11 mouse cellular contexts compared by ENCODE assay signal in the genomic region with DNA sequence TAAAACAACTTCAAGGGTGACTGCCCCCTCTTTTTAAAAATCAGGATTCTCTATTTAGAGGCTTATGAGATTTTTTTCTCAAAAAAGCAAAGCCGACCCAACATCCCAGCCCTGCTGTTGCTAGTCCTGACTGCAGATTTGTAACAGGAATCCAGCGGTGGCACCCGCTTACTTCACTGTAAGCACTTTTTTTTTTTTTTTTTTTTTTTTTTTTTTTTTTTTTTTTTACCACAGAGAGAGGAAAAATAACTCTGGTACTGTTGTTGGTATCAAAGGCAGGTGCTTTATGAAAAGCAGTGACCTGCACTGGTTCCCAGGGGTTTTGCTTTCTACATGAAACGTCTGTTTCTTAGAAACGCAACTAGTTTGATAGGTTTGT. TPM values are rescaled to one million over a fixed set of nuclear protein-coding genes. Genes with fewer than 3 reads are reported as not detected.
DNase-seq lines count a peak whose midpoint lies in the region; ATAC-seq and TF ChIP-seq lines count a peak whose summit lies in the region.
"Had no signal": no experiment of that assay in that cellular context is flagged by ENCODE, and none has a peak within 500 bp of the region (broad histone marks: within the 10 kb centered on the region; RNA-seq: fewer than 3 reads in every experiment).

No protein-coding gene starts in this region.

- no peak for DNase-seq in heart, adult 2 months
- no peak for DNase-seq in intestine, embryonic 14.5 days (ENCODE audit: low spot score)
- DNase-seq in adrenal gland, postnatal 36 days = no peak
- DNase-seq in testis, postnatal 10 days (ENCODE audit: low spot score) = no peak
- DNase-seq: right cerebral cortex, postnatal 25 days had no signal

- WGBS in heart, embryonic 16.5 days = 18% methylated on average over 5 of the region's 5 CpGs
- whole genome bisulfite sequencing in heart, adult 2 months = 21% methylated on average over 5 of the region's 5 CpGs
- 9% methylated on average over 5 of the region's 5 CpGs for WGBS in embryonic facial prominence, embryonic 12.5 days
- 11% methylated on average over 5 of the region's 5 CpGs for WGBS in intestine, embryonic 14.5 days
- 12% methylated on average over 5 of the region's 5 CpGs for WGBS in midbrain, embryonic 16.5 days

- H3K27me3 ChIP-seq in heart, embryonic 16.5 days (ENCODE audit: control insufficient read depth, insufficient read depth, low read length) = peaks cover 6% of the 10 kb centered on the region
- H3K27me3 ChIP-seq in heart, adult 2 months (ENCODE audit: control insufficient read depth, insufficient read depth, low read length) = 0 out of 2 replicates have a peak, but pooled peaks cover 1% of the 10 kb centered on the region
- no peaks in the 10 kb centered on the region for H3K27me3 ChIP-seq in embryonic facial prominence, embryonic 12.5 days
- H3K27me3 ChIP-seq in intestine, embryonic 14.5 days (replicated peaks; ENCODE audit: control insufficient read depth, insufficient read depth, low read length) = peaks cover 29% of the 10 kb centered on the region
- peaks cover 14% of the 10 kb centered on the region for H3K27me3 ChIP-seq in midbrain, embryonic 16.5 days (ENCODE audit: control insufficient read depth, insufficient read depth, low read depth, low read length)

- peaks cover 8% of the 10 kb centered on the region for H3K4me1 ChIP-seq in heart, embryonic 16.5 days (ENCODE audit: control insufficient read depth, insufficient read depth, low read length)
- H3K4me1 ChIP-seq in heart, adult 2 months (ENCODE audit: control insufficient read depth, insufficient read depth, low read length) = no peaks in the 10 kb centered on the region; the same call in 1 of the 2 replicates
- H3K4me1 ChIP-seq in embryonic facial prominence, embryonic 12.5 days = peaks cover 4% of the 10 kb centered on the region; the same call in 1 of the 2 replicates
- H3K4me1 ChIP-seq in intestine, embryonic 14.5 days (replicated peaks; ENCODE audit: control insufficient read depth, insufficient read depth, low read length) = peaks cover 5% of the 10 kb centered on the region
- H3K4me1 ChIP-seq in midbrain, embryonic 16.5 days (ENCODE audit: control insufficient read depth, insufficient read depth, low read length) = peaks cover 5% of the 10 kb centered on the region; the same call in 1 of the 2 replicates

- ATAC-seq in heart, embryonic 16.5 days (replicated peaks; ENCODE audit: extremely low read depth, insufficient read depth, low FRiP score) = no peak
- no peak for ATAC-seq in embryonic facial prominence, embryonic 12.5 days (ENCODE audit: insufficient number of reproducible peaks, insufficient read depth, low FRiP score, low TSS enrichment)
- no peak for ATAC-seq in intestine, embryonic 14.5 days (replicated peaks; ENCODE audit: low FRiP score, low TSS enrichment, low read depth)
- ATAC-seq in midbrain, embryonic 16.5 days = no peak
- ATAC-seq in inflammation-experienced regulatory T-cells, adult 6 months = no peak

- intact Hi-C loops in heart, adult 2 months (cut with DNase I) = loop anchor here (1.0 to 5.0 kb wide), 2 partner anchors 162 to 222 kb away; no protein-coding TSS in a partner anchor

- H3K9me3 ChIP-seq in heart, embryonic 16.5 days (replicated peaks; ENCODE audit: control insufficient read depth, low read length) = no peaks in the 10 kb centered on the region
- H3K9me3 ChIP-seq in embryonic facial prominence, embryonic 12.5 days = no peaks in the 10 kb centered on the region
- no peaks in the 10 kb centered on the region for H3K9me3 ChIP-seq in intestine, embryonic 14.5 days (ENCODE audit: control insufficient read depth, low read length)
- no peaks in the 10 kb centered on the region for H3K9me3 ChIP-seq in midbrain, embryonic 16.5 days (replicated peaks; ENCODE audit: control insufficient read depth, low read length, poor library complexity, severe bottlenecking)
- H3K9me3 ChIP-seq: G1E had no signal

- no peaks in the 10 kb centered on the region for H3K79me2 ChIP-seq in heart, adult 2 months (replicated peaks; ENCODE audit: control insufficient read depth, insufficient read depth, low read length)

- no peak for TF ChIP-seq POLR2A in heart, adult 2 months (IDR thresholded peaks at IDR 0.05; ENCODE audit: insufficient read depth, low read depth, low read length)

- H3K36me3 ChIP-seq in heart, embryonic 16.5 days (ENCODE audit: control insufficient read depth, insufficient read depth) = no peaks in the 10 kb centered on the region
- no peaks in the 10 kb centered on the region for H3K36me3 ChIP-seq in heart, adult 2 months (ENCODE audit: control insufficient read depth, insufficient read depth, low read length)
- H3K36me3 ChIP-seq in embryonic facial prominence, embryonic 12.5 days = no peaks in the 10 kb centered on the region
- H3K36me3 ChIP-seq in intestine, embryonic 14.5 days (ENCODE audit: control insufficient read depth, insufficient read depth, low read length) = no peaks in the 10 kb centered on the region
- H3K36me3 ChIP-seq in midbrain, embryonic 16.5 days (ENCODE audit: control insufficient read depth, insufficient read depth, low read length) = no peaks in the 10 kb centered on the region
- H3K36me3 ChIP-seq: G1E had no signal

- no peak for TF ChIP-seq CTCF in heart, adult 2 months (IDR thresholded peaks at IDR 0.05)

- peak overlapping the region; percentile 74 for H3K4me3 ChIP-seq in heart, embryonic 16.5 days (ENCODE audit: low read length)
- no peak overlapping the region for H3K4me3 ChIP-seq in heart, adult 2 months
- peak overlapping the region; percentile 48 for H3K4me3 ChIP-seq in embryonic facial prominence, embryonic 12.5 days
- peak overlapping the region; percentile 59 for H3K4me3 ChIP-seq in intestine, embryonic 14.5 days (ENCODE audit: low read depth, low read length)
- H3K4me3 ChIP-seq in midbrain, embryonic 16.5 days (ENCODE audit: low read depth, low read length) = peak overlapping the region; percentile 62

- no peak overlapping the region for H3K27ac ChIP-seq in heart, embryonic 16.5 days (ENCODE audit: low read length)
- no peak overlapping the region for H3K27ac ChIP-seq in heart, adult 2 months
- no peak overlapping the region for H3K27ac ChIP-seq in embryonic facial prominence, embryonic 12.5 days
- no peak overlapping the region for H3K27ac ChIP-seq in intestine, embryonic 14.5 days (ENCODE audit: low read depth)
- H3K27ac ChIP-seq in midbrain, embryonic 16.5 days (ENCODE audit: low read length) = no peak overlapping the region
- H3K27ac ChIP-seq: macrophage had no signal

- H3K4me2 ChIP-seq in heart, embryonic 16.5 days (ENCODE audit: low read depth, low read length) = peak overlapping the region; percentile 95
- peak overlapping the region; percentile 76 for H3K4me2 ChIP-seq in embryonic facial prominence, embryonic 12.5 days (replicated peaks)
- peak overlapping the region; percentile 92 for H3K4me2 ChIP-seq in intestine, embryonic 14.5 days (ENCODE audit: low read length)
- peak overlapping the region; percentile 98 for H3K4me2 ChIP-seq in midbrain, embryonic 16.5 days (ENCODE audit: low read length)

- no peak for TF ChIP-seq EP300 in heart, adult 2 months (IDR thresholded peaks at IDR 0.05; ENCODE audit: insufficient read depth, low read depth, low read length)

- peak overlapping the region; percentile 73 for H3K9ac ChIP-seq in heart, embryonic 16.5 days (ENCODE audit: low read length)
- H3K9ac ChIP-seq in heart, adult 2 months (ENCODE audit: low read depth, low read length) = no peak overlapping the region
- peak overlapping the region; percentile 47 for H3K9ac ChIP-seq in embryonic facial prominence, embryonic 12.5 days
- H3K9ac ChIP-seq in intestine, embryonic 14.5 days (ENCODE audit: low read length) = no peak overlapping the region
- peak overlapping the region; percentile 69; the same call in 1 of the 2 replicates for H3K9ac ChIP-seq in midbrain, embryonic 16.5 days (ENCODE audit: low read depth, low read length)

RNA-seq across cellular contexts. Expression of a gene that starts 0.8 kb away (rescaled TPM):
- polyA plus RNA-seq in heart, embryonic 16.5 days (2015; fragmentation: Nextera tagmentation; extraction: Ambion mirVana) = 20.6 and 21.4 TPM in 2 replicates
- 1 to 10 TPM; 2.0 to 2.4 TPM for total RNA-seq in heart, adult 2 months (2021)
- 8.6 and 12.8 TPM in 2 replicates for polyA plus RNA-seq in heart, adult 2 months (2012; rRNA removed)
- 20.9 and 23.8 TPM in 2 replicates for polyA plus RNA-seq in embryonic facial prominence, embryonic 12.5 days (2016; fragmentation: Nextera tagmentation; extraction: Ambion mirVana)
- 0.60 and 0.69 TPM in 2 replicates for polyA plus RNA-seq in intestine, embryonic 14.5 days (2014; fragmentation: Nextera tagmentation; extraction: Ambion mirVana)
- 18.7 and 20.6 TPM in 2 replicates for polyA plus RNA-seq in midbrain, embryonic 16.5 days (2015; fragmentation: Nextera tagmentation; extraction: Ambion mirVana)
- under 1 TPM in 1 of 2 experiments, not detected in 1; 0.20 TPM for total RNA-seq in adrenal gland, postnatal 36 days (2021)
- polyA plus RNA-seq in inflammation-experienced regulatory T-cells, adult 6 months (2017; shearing (Covaris generic)) = not detected
- total RNA-seq: G1E had no signal
- polyA plus RNA-seq: G1E, macrophage had no signal

RNA-seq across cellular contexts. Expression of a gene that starts 55.4 kb away (rescaled TPM):
- polyA plus RNA-seq in heart, embryonic 16.5 days (2015; fragmentation: Nextera tagmentation; extraction: Ambion mirVana) = 1.5 and 2.0 TPM in 2 replicates
- total RNA-seq in heart, adult 2 months (2021) = 10 to 100 TPM; 12.3 to 13.2 TPM
- polyA plus RNA-seq in heart, adult 2 months (2012; rRNA removed) = 2.8 and 6.5 TPM in 2 replicates
- 4.8 and 5.2 TPM in 2 replicates for polyA plus RNA-seq in embryonic facial prominence, embryonic 12.5 days (2016; fragmentation: Nextera tagmentation; extraction: Ambion mirVana)
- 5.2 and 5.6 TPM in 2 replicates for polyA plus RNA-seq in intestine, embryonic 14.5 days (2014; fragmentation: Nextera tagmentation; extraction: Ambion mirVana)
- 2.7 and 3.3 TPM in 2 replicates for polyA plus RNA-seq in midbrain, embryonic 16.5 days (2015; fragmentation: Nextera tagmentation; extraction: Ambion mirVana)
- 10 to 100 TPM; 23.9 to 25.0 TPM for total RNA-seq in adrenal gland, postnatal 36 days (2021)
- 1 to 10 TPM; 4.0 to 4.9 (median 4.7) TPM for polyA plus RNA-seq in inflammation-experienced regulatory T-cells, adult 6 months (2017; shearing (Covaris generic))

Comparison
In these comparisons a context has a peak if more than half of its experiments do, and no peak if none do; other contexts are left out.
1. H3K9ac ChIP-seq: peak in heart, embryonic 16.5 days (single experiment), embryonic facial prominence, embryonic 12.5 days (single experiment) and midbrain, embryonic 16.5 days (single experiment); none in heart, adult 2 months (single experiment) and intestine, embryonic 14.5 days (single experiment).
2. Peak in every context shown above with its lines, with median percentiles within 50 percentile points of each other: H3K4me2 ChIP-seq.